Mouse (Mus musculus): ENCODE data around the gene Ass1.

GRCm38 (mm10) chr2:31472406-31473065, 2.5 kb downstream of the Ass1 start:
- TF ChIP-seq CTCF (IDR thresholded peaks at IDR 0.05; ENCODE audit: low read depth, low read length), result peak; percentile 68
- no peak for TF ChIP-seq GATA2 (IDR thresholded peaks at IDR 0.05; ENCODE audit: borderline replicate concordance, low read depth, low read length)
- TF ChIP-seq GATA1 (IDR thresholded peaks at IDR 0.05; ENCODE audit: borderline replicate concordance, low read length), result no peak
- TF ChIP-seq TAL1 (conservative IDR thresholded peaks at IDR 0.05; ENCODE audit: low read depth, low read length), result no peak
- no peak for TF ChIP-seq POLR2AphosphoS5 (IDR thresholded peaks at IDR 0.05; ENCODE audit: insufficient replicate concordance, low read depth, low read length)
